8 mouse cellular contexts compared by ENCODE assay signal in the genomic region with DNA sequence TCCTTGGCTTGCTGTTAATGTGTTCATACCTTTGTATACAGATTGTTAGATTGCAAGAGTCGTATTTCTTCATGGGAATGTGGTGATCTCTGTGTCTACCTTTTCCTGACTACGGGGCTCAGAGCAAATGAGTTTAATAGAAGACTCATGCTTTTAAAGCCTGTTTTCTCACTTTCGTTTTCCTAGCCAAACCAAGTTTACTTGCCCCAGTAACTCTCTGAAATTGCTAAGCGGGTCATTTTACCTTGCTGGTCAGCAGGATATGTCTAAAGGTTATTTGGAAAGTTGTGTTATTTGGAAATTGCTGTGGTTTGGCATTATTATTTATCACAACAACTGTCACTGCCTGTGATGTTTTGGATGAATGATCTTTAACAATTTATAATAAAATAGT. TPM values are rescaled to one million over a fixed set of nuclear protein-coding genes. Genes with fewer than 3 reads are reported as not detected.
A peak's percentile ranks its signal among the peaks of the same experiment; 100 is the strongest.
DNase-seq lines count a peak whose midpoint lies in the region; ATAC-seq lines count a peak whose summit lies in the region.
"Had no signal": no experiment of that assay in that cellular context is flagged by ENCODE, and none has a peak within 500 bp of the region (broad histone marks: within the 10 kb centered on the region; RNA-seq: fewer than 3 reads in every experiment).

No protein-coding gene starts in this region.

- H3K9ac ChIP-seq in neural tube, embryonic 11.5 days (ENCODE audit: low read length), result peak overlapping the region; percentile 76
- peak overlapping the region; percentile 89 for H3K9ac ChIP-seq in forebrain, embryonic 12.5 days
- H3K9ac ChIP-seq in liver, embryonic 12.5 days, result peak overlapping the region; percentile 88

- H3K27ac ChIP-seq in neural tube, embryonic 11.5 days (ENCODE audit: low read depth, low read length), result no peak overlapping the region
- H3K27ac ChIP-seq in forebrain, embryonic 12.5 days, result no peak overlapping the region
- H3K27ac ChIP-seq in liver, embryonic 12.5 days, result peak overlapping the region; percentile 96

- peak overlapping the region; percentile 70 for H3K4me2 ChIP-seq in neural tube, embryonic 11.5 days (ENCODE audit: low read depth)
- peak overlapping the region; percentile 94 for H3K4me2 ChIP-seq in forebrain, embryonic 12.5 days
- H3K4me2 ChIP-seq in liver, embryonic 12.5 days, result peak overlapping the region; percentile 90

- H3K4me3 ChIP-seq in neural tube, embryonic 11.5 days (ENCODE audit: low read depth, low read length), result peak overlapping the region; percentile 91
- H3K4me3 ChIP-seq in forebrain, embryonic 12.5 days (replicated peaks), result peak overlapping the region; percentile 94
- peak overlapping the region; percentile 88 for H3K4me3 ChIP-seq in liver, embryonic 12.5 days

- no peak for DNase-seq in neural tube, embryonic 11.5 days (ENCODE audit: low spot score)
- no peak for DNase-seq in neural tube, embryonic 10.5 days (ENCODE audit: extremely low spot score, low spot score)
- DNase-seq in retina, embryonic 14.5 days (ENCODE audit: low spot score), result no peak
- no peak for DNase-seq in urinary bladder, adult 18-20 months (ENCODE audit: low spot score in 2 of 2)
- no peak for DNase-seq in spleen, adult 12 weeks (ENCODE audit: low spot score)
- DNase-seq: cerebellum, adult 11-12 months had no signal

- no peaks in the 10 kb centered on the region for H3K9me3 ChIP-seq in neural tube, embryonic 11.5 days (ENCODE audit: control insufficient read depth, low read length)
- H3K9me3 ChIP-seq in forebrain, embryonic 12.5 days, result no peaks in the 10 kb centered on the region
- H3K9me3 ChIP-seq in liver, embryonic 12.5 days (replicated peaks), result no peaks in the 10 kb centered on the region

- no peak for ATAC-seq in neural tube, embryonic 11.5 days (ENCODE audit: insufficient read depth, low FRiP score, low TSS enrichment)
- ATAC-seq in forebrain, embryonic 12.5 days (ENCODE audit: low FRiP score), result no peak
- ATAC-seq in liver, embryonic 12.5 days, result no peak

- H3K36me3 ChIP-seq in neural tube, embryonic 11.5 days (ENCODE audit: control insufficient read depth, insufficient read depth, low read length), result no peaks in the 10 kb centered on the region
- peaks cover 16% of the 10 kb centered on the region for H3K36me3 ChIP-seq in forebrain, embryonic 12.5 days (replicated peaks)
- H3K36me3 ChIP-seq in liver, embryonic 12.5 days, result peaks cover 35% of the 10 kb centered on the region

- no peaks in the 10 kb centered on the region for H3K27me3 ChIP-seq in neural tube, embryonic 11.5 days (ENCODE audit: control insufficient read depth, insufficient read depth, low read length)
- no peaks in the 10 kb centered on the region for H3K27me3 ChIP-seq in forebrain, embryonic 12.5 days
- no peaks in the 10 kb centered on the region for H3K27me3 ChIP-seq in liver, embryonic 12.5 days (replicated peaks)

- H3K4me1 ChIP-seq in neural tube, embryonic 11.5 days (ENCODE audit: control insufficient read depth, insufficient read depth, low read length), result peaks cover 8% of the 10 kb centered on the region
- peaks cover 23% of the 10 kb centered on the region for H3K4me1 ChIP-seq in forebrain, embryonic 12.5 days
- peaks cover 59% of the 10 kb centered on the region for H3K4me1 ChIP-seq in liver, embryonic 12.5 days

- 58% methylated on average over 4 of the region's 4 CpGs for WGBS in neural tube, embryonic 11.5 days
- WGBS in forebrain, embryonic 12.5 days, result 55% methylated on average over 4 of the region's 4 CpGs
- WGBS in liver, embryonic 12.5 days (ENCODE audit: insufficient replicate concordance), result 23% methylated on average over 4 of the region's 4 CpGs

RNA-seq across cellular contexts. Expression of a gene that starts 29.0 kb away (rescaled TPM):
- polyA plus RNA-seq in neural tube, embryonic 11.5 days (2014; fragmentation: Nextera tagmentation; extraction: Ambion mirVana), result 84.7 and 92.1 TPM in 2 replicates
- polyA plus RNA-seq in forebrain, embryonic 12.5 days (2016; fragmentation: Nextera tagmentation; extraction: Ambion mirVana), result 76.0 and 81.5 TPM in 2 replicates
- polyA plus RNA-seq in liver, embryonic 12.5 days (2016; fragmentation: Nextera tagmentation; extraction: Ambion mirVana), result 54.7 and 55.1 TPM in 2 replicates

RNA-seq across cellular contexts. Expression of a gene that starts 29.1 kb away (rescaled TPM):
- polyA plus RNA-seq in neural tube, embryonic 11.5 days (2014; fragmentation: Nextera tagmentation; extraction: Ambion mirVana), result 24.3 and 26.0 TPM in 2 replicates
- polyA plus RNA-seq in forebrain, embryonic 12.5 days (2016; fragmentation: Nextera tagmentation; extraction: Ambion mirVana), result 34.9 and 35.6 TPM in 2 replicates
- polyA plus RNA-seq in liver, embryonic 12.5 days (2016; fragmentation: Nextera tagmentation; extraction: Ambion mirVana), result 27.1 and 27.8 TPM in 2 replicates

RNA-seq across cellular contexts. Expression of a gene that starts 29.1 kb away (rescaled TPM):
- 125 and 128 TPM in 2 replicates for polyA plus RNA-seq in neural tube, embryonic 11.5 days (2014; fragmentation: Nextera tagmentation; extraction: Ambion mirVana)
- polyA plus RNA-seq in forebrain, embryonic 12.5 days (2016; fragmentation: Nextera tagmentation; extraction: Ambion mirVana), result 113 and 126 TPM in 2 replicates
- polyA plus RNA-seq in liver, embryonic 12.5 days (2016; fragmentation: Nextera tagmentation; extraction: Ambion mirVana), result 166 and 184 TPM in 2 replicates
